Mouse (Mus musculus) megakaryocyte, embryonic 14.5 days (primary cell): ENCODE data around the gene Olfr1251.

Experiments
- FLI1 ChIP-seq: IDR thresholded peaks from 2 replicates; pipeline ENCODE4 v1.6.1; 2012; ENCODE audit warnings: low read length, inconsistent platforms, mixed read lengths
- GATA1 ChIP-seq: IDR thresholded peaks from 3 replicates; pipeline ENCODE4 v1.6.1; 2012; ENCODE audit warnings: mixed read lengths, low read length, inconsistent platforms, borderline replicate concordance

DNA sequence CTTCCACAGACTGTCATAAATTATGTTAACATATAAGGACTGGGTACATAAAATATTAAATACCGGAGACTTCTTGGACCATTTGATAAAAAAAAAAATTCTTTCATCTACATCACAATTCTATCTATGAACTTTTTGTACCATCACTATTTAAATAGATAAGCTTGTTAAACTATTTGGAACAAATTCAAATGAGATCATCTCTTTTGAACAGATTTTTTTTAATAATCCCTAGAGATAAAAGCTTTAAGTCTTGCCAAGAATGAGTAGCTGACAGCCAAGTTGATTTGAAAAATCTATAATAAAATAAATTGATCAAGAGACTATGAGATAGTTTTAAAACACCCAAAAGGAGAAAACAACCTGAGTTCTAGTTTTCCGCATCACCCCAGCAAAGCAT is 36.9 kb downstream of the Olfr1251 start, which contains the start of gene Olfr1249:
- no peak for TF ChIP-seq GATA1
- TF ChIP-seq FLI1: no peak
